Mouse (Mus musculus) spleen, adult 18-20 months (tissue): Measurements from ENCODE around the gene Taf15.

Source experiments
- DNase-seq, 2 experiments: peaks; one replicate each; pipeline ENCODE4 v3.0.0; 2022; ENCODE audit warnings: mixed read lengths in 2 of 2

Taf15 gene

DNA sequence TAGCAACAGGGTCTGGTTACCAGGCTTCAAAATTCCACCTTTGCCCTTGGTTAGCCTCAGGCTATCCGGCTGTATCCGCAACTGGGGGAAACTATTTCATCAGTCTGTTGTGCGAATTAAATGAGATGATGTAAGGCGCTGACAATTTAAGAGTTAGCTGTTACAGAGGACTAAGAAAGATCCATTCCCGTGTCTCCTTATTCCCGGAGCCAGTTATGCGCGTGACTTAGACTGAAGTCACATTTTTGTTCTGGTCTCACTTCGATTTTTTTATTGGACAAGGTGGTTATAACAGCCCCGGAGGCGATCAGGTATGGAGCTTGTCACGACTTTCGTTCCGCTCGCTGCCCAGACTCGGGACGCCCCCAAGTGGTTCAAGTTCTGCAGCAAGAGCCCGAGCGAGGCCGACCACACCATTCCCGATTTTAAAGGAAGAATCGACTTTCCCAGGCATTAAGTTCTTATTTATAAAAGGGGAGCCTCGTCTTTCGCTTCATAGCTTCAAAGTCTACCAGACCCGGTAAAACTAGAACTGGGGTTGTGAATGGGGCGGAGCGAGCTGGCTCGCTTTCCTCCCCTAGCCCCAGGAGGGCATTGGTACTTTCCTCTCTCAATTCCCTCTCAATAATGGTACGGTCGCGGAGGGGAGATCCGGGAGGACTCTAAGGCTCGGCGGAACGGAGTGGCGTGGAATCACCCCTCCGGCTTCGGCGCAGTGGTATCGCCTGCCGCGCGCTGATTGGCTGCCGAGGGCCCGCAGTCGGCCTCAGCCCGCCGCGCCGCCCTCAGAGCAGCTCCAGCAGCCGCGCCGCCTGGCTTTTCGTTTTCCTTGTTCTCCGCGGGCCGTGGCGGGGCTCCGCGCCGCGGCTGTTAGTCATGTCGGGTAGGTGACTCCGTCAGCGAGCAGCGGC lies at the start of gene Taf15:
Taf15 (plus strand) TSS at position 763 of the 911 bp plus-strand sequence.
- DNase-seq, result peak; percentile 97

DNA sequence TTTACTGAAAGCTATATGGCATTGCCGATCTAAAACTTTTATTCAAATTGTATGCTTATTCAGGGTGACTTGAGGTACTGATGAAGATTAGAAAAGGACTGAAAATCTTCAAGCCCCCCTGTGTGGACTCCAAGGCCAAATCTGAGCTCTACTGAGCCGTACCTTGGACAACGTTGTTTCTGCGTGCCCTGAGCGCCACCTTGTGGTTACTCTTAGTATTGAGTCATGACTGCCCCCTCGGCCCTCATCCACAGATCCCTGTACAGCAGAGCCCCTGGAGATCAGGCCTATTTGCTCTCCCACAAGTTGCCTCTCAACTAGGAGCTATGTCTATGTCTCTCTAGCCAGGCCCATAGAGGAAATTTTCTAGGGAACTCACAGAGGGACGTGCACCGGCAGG lies 48.2 kb upstream of the Taf15 start:
- peak in 1 of 2 experiments; percentile 66 for DNase-seq

- DNase-seq, result no peak
These were observed 45.9 kb upstream of the Taf15 start for GRCm38 (mm10) chr11:83426964-83427363.

DNA sequence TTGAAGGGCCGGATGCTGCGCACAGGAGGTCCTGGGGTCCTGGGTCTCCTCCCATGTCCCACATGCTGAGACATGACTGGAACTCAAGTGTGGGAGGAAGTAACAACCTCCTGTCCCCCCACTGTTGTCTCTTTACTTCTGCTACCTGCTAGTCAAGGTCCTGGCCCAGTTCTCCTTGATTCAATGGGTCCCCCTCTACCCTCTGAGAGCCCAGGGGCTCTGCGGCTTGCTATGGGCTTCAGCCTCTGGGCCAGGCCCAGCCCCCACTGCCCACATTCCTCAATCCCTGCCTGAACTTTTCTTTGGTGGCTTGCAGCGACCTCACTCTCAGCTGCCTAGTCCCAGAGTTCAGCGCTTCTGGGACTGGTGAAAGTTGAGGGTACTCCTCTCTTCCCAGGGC lies 43.5 kb upstream of the Taf15 start, which contains the start of gene Gas2l2:
Gas2l2 (minus strand) TSS at position 101 of the 400 bp plus-strand sequence.
- DNase-seq, result no peak

- no peak for DNase-seq
These were observed 40.4 kb upstream of the Taf15 start for GRCm38 (mm10) chr11:83432533-83432932.

- no peak for DNase-seq
These were observed 35.5 kb upstream of the Taf15 start, which contains the start of gene 1700020L24Rik for GRCm38 (mm10) chr11:83437377-83437776. Gene 1700020L24Rik (plus strand): TSS chr11:83437677.

- no peak for DNase-seq
These were observed 33.3 kb upstream of the Taf15 start for GRCm38 (mm10) chr11:83439426-83440060.

DNA sequence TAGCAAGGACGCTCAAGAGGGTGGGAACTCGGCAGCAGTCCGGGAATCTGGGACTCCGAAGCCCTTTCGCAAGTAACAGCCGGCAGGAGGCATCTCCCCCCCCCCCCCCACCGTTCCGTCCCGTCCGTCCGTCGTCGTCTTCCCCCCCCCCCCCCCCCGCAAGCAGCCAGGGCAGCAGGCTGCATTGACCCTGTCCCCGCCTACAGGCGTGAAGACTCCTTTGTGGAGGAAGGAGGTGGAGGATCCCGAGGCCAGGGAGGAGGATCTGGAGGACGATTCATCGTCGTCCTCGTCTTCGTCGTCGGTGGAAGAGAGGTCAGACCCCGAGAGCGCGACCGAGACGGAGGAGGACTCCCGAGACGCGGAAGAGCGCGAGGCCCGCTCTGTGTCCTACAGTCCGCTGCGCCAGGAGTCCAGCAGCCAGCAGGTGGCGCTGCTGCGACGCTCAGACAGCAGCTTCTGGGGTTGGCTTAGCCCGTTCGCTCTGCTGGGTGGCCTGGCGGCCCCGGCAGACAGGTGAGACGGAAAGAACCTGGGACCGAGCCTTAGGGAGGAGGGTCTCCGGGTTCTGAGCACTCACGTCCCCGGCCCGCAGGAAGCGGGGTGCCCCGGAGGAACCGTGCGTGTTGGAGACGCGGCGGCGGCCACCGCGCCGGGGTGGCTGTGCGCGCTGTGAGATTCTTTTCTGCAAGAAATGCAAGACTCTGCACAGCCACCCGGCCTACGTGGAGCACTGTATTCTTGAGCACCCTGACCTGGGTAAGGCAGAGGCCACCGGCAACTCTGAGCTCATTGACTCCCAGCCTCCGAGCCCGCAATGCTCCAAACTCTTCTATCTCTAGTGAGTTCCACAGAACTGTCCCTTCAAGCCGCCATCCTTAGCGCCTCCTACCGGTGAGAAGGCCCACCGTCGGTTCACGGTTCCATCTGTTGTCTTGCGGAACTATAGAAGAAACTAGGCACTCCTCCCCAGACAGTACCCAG lies 32.5 kb upstream of the Taf15 start:
- DNase-seq, result peak; percentile 75 to 87

GRCm38 (mm10) chr11:83441235-83441634 lies 31.7 kb upstream of the Taf15 start:
- DNase-seq, result no peak

DNA sequence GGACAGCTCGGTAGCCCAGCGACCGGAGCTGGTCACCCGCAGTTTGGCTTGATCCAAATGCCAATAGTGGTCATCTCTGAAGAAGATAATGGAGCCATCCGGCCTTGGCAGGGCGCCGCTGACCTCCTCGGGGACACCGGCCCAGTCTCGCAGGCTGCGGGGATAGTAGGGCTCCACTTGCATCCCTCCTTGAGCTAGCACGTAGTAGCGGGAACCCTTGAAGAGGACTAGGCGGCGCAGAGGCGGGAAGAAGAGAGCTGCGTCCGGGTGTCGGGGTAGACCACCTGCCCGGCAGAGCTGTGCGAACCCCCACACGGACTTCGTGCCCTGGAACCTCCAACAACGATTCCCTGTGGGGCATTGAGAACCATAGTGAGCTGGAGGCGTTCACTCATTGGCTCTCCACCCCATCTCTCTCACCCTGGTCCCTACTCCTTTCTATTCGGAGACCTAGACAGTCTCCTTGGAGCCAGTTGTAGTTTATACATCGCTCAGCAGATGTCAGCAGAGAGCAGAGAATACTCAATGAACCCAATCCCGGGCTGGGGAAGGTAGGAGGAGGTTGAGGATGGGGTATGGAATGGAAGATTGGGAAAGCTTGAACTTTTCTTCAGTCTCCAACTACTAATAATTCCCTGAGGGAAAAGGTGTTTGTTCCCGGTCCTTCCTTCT lies 30.2 kb upstream of the Taf15 start:
- peak in 1 of 2 experiments; percentile 65 for DNase-seq

- no peak for DNase-seq
These were observed 29.1 kb upstream of the Taf15 start for GRCm38 (mm10) chr11:83443824-83444223.

DNA sequence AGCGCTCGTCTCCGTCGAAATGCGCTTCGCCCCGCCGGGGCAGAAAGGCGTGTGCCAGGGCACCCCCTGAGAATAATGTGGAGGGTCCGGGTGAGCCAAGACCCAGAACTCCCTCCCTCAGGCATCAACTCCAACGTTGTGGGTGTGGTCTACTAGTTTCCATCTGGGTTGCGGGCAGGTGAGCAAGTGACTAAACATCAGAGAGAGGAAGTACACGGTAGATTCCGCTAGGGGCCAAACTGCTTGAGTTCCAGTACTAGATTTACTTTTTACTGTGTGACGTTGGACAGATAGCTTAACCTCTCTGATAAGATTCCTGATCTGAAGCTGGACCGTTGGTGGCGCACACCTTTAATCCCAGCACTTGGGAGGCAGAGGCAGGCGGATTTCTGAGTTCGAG lies 27.9 kb upstream of the Taf15 start:
- DNase-seq, result no peak

- DNase-seq, result no peak
These were observed 25.3 kb upstream of the Taf15 start for GRCm38 (mm10) chr11:83447612-83448011.

DNA sequence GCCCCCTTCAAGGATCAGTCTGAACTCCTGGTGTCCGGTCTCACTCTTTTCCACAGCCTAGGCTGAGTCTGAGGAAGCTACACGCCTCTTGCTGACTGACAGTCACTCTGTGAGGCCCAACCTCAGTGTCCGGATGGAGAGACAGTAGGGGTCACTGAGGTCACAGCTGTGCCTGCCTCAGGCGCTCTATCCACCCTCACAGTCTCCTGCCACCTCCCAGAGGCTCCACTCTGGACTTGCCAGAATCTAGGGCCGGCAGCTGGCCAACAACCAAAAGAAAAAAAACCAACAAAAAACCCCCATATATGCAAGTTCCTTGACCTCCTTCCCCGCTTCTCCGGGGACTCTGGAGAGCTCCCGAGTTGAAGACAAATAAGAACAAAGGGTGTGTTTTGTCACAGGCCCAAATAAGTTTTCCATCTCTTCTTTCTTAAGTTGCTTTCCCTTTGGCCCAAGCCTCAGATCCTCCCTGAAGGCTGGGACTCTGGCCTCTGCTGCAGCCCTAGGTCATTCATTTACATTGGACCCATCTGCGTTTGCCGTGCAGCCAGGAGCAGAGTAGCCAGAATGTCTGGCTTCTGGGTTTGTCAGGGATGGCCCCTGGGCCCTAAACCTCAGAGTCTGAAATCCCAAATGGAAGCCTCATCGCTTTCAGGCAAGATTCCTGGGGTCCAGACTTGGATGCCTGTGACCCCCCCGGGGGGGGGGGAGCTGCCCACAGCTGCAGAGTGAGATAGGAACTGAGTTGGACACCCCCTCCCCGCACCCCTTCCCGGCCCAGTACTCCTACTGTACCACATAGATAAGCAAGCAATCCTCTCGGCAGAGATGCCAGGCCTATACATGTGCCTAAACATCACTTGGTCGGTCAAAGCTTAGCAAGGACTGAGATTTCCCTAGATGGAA lies 24.6 kb upstream of the Taf15 start:
- DNase-seq, result no peak

DNA sequence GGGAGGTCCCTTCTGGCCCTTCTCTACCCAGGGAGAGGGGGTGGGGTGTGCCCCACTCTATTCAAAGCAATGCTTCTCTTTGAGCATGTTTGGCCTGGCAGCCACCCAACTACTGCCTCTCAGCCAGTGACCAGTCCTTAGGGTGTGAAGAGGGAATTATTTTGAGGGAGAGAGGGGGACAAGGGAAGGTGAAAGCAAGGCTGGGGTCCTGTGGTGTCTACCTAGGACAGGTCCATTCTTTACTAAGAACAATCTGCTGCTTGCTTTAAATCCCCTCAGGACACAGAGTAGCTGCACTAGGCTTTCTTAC lies 24.0 kb upstream of the Taf15 start:
- DNase-seq, result no peak

GRCm38 (mm10) chr11:83449298-83449697 lies 23.6 kb upstream of the Taf15 start:
- DNase-seq, result no peak

GRCm38 (mm10) chr11:83450550-83450949 lies 22.3 kb upstream of the Taf15 start:
- no peak for DNase-seq

DNA sequence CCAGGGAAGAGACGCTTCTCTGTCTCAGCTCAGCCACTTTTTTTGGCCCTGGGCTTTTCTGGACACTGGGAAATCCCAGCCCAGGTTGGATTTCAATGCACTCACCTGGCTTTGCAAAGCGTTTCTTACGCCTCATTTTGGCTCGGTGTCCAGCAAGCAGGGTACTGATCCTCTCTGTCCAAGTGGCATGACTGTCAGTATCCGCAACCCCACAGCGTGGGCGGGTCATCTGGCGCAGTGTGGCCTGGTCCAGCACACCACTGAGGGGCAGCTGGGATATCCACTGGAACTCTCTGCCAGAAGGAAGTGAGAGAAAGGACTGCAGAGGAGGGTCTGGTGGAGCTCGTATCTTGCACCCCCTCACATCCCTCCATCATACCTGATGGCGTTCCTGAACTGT lies 21.6 kb upstream of the Taf15 start:
- DNase-seq, result no peak

- DNase-seq, result no peak
These were observed 18.3 kb upstream of the Taf15 start for GRCm38 (mm10) chr11:83454548-83454947.

GRCm38 (mm10) chr11:83455608-83456007 lies 17.3 kb upstream of the Taf15 start:
- DNase-seq, result no peak

DNA sequence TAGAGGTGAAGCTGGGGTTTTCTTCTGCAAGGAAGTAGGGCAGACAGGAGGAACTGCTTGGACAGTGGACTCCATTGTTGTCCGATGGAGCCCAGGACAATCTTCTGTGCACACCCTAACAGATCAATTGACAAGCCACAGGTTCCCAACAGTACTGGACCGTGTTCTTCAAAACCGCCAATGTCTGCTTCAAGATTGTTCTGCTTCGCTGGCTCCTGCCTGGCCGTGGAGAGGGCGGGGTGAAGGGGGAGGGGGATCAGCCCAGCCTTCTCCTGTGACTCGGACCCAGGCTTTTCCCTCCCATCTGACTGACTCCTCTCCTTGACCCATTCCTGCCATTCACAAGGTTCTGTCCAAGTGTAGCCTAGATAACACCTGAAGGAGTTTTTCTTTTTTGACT lies 15.6 kb upstream of the Taf15 start:
- DNase-seq, result no peak
